Mouse (Mus musculus): ENCODE results near the gene Zfp775.

- TF ChIP-seq POLR2A (IDR thresholded peaks at IDR 0.05; ENCODE audit: borderline replicate concordance, insufficient read depth, low read length) = no peak
- TF ChIP-seq CTCF (IDR thresholded peaks at IDR 0.05; ENCODE audit: borderline replicate concordance, insufficient read depth, low read depth, low read length) = no peak
These were observed 39.5 kb downstream of the Zfp775 start for GRCm38 (mm10) chr6:48641391-48641790.

Data from cerebellum, adult 2 months (tissue).